Mouse (Mus musculus) inflammation-experienced regulatory T-cells, adult 6 months (primary cell): ENCODE measurements around the gene Ndnf. TPM values are rescaled to one million over a fixed set of nuclear protein-coding genes. Genes with fewer than 3 reads are reported as not detected.

Source experiments
- ATAC-seq: one replicate; pipeline ENCODE4 v1.8.0; 2017
- polyA plus RNA-seq, 3 experiments: library from polyadenylated mRNA; unstranded; fragments of 100-300 nt; shearing (Covaris generic); gene quantifications; one replicate each; pipeline ENCODE4 v1.2.1; 2017

Ndnf gene
- 1 to 10 TPM; 1.1 to 1.4 (median 1.3) TPM for polyA plus RNA-seq

GRCm38 (mm10) chr6:65671451-65671850, at the start of gene Ndnf:
TSS of gene Ndnf (plus strand) at chr6:65671590.
- peak; percentile 56 for ATAC-seq

GRCm38 (mm10) chr6:65623016-65623715, 48.2 kb upstream of the Ndnf start:
- ATAC-seq = no peak

DNA sequence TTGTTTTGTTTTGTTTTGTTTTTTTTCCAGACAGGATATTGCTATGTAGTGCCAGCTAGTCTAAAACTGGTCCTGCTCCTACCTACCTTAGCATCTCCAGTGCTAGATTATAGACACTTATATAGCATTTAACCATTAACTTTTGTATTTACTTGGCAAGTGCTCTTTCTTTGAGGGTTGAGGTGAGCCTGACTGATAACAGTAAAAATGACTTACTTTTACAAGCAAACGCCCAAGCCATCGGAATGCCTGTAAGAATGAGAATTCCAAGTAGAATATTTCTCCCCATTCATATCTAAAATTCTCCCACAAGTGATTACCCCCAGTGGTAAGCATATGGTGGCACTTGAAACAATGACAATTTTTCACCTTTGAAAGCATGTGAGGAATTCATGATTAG, 40.8 kb upstream of the Ndnf start:
- no peak for ATAC-seq

- no peak for ATAC-seq
These were observed 39.2 kb upstream of the Ndnf start for GRCm38 (mm10) chr6:65632184-65632583.

DNA sequence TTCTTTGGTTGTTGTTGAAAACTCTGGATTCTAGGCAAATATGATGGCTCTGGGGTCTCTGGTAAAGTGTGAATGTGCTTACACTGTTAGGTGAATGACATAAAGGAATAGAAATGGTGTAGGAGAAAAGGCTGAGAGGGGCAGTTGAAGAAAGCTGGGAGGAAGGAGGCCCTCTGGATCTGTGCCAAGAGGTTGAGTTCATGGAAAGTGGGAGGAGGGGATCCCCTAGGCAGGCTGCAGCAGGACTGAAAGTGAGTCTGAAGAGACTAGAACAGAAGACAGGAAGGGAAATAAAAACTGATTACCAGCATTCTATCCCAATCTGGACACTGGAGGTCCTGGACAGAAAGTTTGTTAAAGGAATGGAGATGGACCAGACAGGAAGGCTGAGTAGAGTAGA, 29.0 kb upstream of the Ndnf start:
- no peak for ATAC-seq

DNA sequence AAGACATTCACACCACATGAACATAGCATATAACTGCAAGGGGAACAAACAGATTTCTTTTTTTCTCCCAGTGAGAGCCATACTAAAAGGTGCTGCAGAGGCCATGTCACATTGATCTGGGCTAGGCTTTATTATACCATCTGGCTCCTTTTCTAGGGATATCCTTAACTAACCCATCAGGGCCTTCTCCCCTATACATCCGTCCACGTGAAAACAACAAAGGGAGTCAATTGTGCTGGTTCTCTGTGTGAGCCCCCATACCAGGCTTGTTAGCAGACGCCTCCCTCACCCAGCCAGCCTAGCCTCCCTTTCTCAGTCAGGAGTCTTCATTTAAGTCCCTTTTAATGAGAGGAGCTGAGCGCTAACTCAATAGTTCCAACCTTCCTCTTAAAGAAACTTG, 27.3 kb upstream of the Ndnf start:
- ATAC-seq = no peak

DNA sequence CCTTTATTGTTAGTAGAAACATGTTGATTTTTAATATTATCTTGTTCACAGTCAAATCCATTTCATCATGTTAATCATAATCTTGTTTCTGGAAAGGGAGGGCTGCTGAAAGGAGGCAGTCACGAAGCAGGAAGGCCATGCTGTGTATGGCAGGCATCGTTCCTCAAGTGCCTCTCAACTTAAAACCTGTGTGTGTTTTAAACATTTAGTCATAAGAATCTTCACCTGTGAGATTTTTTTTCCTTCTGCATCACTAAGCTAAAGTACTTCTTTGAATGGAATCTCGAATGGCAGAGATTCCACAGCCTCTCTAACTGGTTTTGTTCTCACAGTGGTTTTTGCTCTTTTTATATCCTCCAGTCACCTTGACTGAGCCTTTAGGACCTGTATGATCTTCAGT, 25.0 kb upstream of the Ndnf start:
- no peak for ATAC-seq

DNA sequence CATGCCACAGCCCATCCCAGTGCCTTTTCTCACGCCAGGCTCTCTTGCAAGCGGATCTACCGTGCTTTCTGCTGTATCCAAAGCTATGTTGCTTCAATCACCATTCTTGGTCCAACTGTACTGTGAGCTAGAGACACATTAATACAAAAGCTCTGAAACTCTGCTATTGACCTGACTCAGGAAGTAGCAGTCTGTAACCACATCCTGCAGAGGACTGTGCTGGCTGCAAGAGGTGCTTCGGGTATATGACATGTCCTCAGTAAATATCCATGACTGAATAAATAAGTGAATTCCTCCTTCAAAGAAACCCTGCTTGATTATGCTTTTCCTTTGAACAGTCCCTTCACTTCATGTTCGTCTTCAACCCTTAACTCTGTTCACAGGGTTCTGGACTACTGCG, 23.7 kb upstream of the Ndnf start:
- peak; percentile 95 for ATAC-seq

DNA sequence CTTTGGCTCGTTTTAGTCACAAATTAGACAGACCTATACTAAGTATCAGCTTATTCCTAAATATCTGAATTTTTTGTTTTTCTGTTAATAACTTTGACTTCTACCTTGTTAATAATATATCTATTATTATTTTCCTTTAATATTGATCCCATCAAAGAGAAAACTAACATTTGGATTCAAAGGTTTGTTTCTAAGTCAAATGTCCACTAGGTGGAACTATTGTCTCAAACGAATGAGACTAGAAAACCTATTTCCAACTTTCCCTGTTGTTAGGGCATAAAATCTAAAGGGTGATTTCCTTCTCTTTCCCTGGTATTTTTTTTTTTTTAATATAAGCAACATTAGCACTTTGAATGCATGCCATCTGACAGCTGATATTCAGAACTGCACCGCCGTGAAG, 20.0 kb upstream of the Ndnf start:
- no peak for ATAC-seq

GRCm38 (mm10) chr6:65661272-65661671, 10.1 kb upstream of the Ndnf start:
- ATAC-seq = no peak

- peak; percentile 89 for ATAC-seq
These were observed 9.3 kb upstream of the Ndnf start for GRCm38 (mm10) chr6:65662050-65662449.

DNA sequence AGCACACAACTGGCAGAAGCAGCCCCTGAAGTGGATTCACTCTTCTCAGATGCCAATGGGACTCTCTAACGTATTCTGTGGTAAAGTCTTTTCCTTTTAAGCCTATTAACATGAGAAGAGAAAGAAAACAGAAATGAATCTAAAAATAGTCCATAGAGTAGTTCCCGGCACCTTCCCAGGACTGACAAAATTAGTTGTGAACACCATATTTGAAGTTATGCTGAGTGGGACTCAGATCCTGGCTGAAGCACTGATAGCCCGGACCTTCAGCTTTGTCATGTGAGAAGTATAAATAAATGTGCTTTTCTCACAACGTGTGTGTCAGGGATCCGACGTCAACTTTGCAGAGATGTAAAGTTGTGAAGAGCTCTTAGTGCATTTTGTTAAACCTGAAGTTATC, 7.4 kb upstream of the Ndnf start:
- ATAC-seq = no peak

DNA sequence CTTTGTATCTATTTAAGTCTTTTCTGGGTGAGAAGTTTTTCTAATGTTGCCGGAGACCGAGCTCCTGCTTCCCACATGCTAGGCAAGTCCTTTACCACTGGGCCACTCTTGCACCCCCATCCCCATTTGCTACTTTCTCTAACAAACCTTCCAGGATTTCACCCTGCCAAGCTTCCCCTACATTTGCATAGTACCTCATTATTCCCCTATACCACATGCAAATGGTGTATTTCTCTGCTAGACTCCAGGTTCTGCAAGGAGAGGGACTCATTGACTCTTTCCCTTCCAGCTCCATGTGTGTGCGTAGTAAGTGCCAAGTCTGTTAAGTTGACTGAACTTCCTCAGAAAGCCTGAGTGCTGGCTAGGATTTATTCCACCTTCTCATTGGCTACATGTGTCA, 5.1 kb upstream of the Ndnf start:
- no peak for ATAC-seq

- no peak for ATAC-seq
These were observed 1.4 kb upstream of the Ndnf start for GRCm38 (mm10) chr6:65669971-65670370.

- no peak for ATAC-seq
These were observed 394 bp upstream of the Ndnf start for GRCm38 (mm10) chr6:65670981-65671411.

- peak; percentile 41 for ATAC-seq
These were observed 991 bp downstream of the Ndnf start for GRCm38 (mm10) chr6:65672131-65673031.

DNA sequence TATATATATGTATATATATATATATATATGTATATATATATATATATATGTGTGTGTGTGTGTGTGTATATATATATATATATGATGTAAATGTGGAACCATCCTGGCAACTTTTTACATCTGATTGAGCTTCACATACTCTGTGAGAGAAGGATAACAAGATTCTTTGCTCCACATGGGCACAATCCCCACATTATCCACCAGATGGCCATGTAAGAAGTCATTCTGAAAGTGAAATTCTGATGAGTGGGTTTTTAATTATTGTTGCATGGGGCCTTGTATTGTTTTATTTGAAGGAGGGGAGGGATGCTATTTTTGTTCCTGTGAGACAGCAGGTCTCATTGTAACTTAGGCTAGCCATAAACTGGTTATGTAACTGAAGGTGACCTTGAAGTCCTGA, 22.5 kb downstream of the Ndnf start:
- ATAC-seq = peak; percentile 48

DNA sequence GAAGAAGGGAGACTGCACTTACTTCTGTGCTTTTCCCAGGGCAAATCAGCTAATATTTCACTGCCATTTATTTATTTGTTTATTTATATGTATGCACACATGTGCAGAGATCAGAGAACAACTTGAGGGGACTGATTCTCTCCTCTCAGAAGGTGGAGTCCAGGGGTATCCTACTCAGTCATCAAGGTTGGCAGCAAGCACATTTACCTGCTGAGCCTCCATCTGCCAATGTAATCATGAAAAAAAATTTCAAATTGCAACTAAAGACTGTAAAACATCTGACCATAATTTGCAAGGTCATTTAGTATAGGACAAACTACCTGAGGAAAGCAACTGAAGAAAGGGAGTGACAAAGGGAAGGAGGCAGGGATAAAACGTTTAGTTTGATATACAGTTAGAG, 49.3 kb downstream of the Ndnf start:
- ATAC-seq = no peak

DNA sequence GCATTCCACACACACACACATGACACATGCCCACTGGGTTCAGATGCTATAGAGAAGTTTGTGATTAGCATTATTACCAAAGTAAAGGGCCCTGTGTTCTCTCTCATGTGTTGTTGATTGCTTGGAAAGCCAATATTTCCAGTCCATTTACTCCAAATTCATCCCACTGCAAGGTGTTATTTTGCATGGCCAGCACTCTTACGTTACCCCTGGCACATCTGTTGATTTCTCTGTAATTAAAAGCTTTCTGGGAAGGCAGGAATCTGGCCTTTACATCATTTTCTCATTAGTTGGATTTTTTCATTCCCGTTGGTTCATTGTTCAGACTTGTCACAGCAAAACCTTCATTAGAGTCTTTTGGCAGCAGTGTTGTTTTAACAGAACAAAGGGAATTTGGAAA, 54.3 kb downstream of the Ndnf start:
- no peak for ATAC-seq

GRCm38 (mm10) chr6:65728261-65728660, 56.9 kb downstream of the Ndnf start:
- no peak for ATAC-seq

- ATAC-seq = no peak
These were observed 68.1 kb downstream of the Ndnf start for GRCm38 (mm10) chr6:65739442-65739841.

GRCm38 (mm10) chr6:65743144-65743870, 71.9 kb downstream of the Ndnf start:
- ATAC-seq = no peak

DNA sequence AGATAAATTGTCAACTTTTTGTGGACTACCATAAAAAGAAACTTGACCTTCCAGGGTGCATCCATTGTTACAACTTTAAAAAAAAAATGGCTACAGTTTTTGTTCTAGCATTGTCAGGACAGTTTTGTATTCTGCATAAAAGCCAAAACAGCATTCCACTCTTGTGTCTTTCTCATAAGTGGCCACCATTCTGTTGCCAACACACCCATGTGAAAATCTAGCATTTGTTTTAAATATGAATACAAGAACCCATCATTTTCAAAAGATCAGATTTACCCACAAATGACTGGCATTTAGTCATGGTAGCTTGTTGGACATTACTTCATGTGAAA, 72.4 kb downstream of the Ndnf start:
- ATAC-seq = no peak
